Mouse (Mus musculus) NIH3T3 (cell line): ENCODE measurements around the gene Ttc37.

ENCODE experiments used
- DNase-seq: peaks from one replicate; pipeline ENCODE4 v3.0.0-alpha.2; 2012; ENCODE audit warnings: low read depth

Gene Ttc37

GRCm38 (mm10) chr13:76098493-76099303, at the start of gene Ttc37, which contains the start of gene Arsk:
Gene Ttc37, plus strand, starts transcription at chr13:76098734.
Gene Arsk, minus strand, starts transcription at chr13:76098660.
- peak; percentile 97 for DNase-seq

GRCm38 (mm10) chr13:76055391-76056232, 42.9 kb upstream of the Ttc37 start:
- DNase-seq: no peak

- no peak for DNase-seq
Observed at GRCm38 (mm10) chr13:76056261-76056724, 42.2 kb upstream of the Ttc37 start.

- DNase-seq: no peak
Observed at GRCm38 (mm10) chr13:76056896-76057266, 41.7 kb upstream of the Ttc37 start, which contains the start of gene Gpr150. Gene Gpr150, minus strand, starts transcription at chr13:76056996.

GRCm38 (mm10) chr13:76057267-76058069, 41.1 kb upstream of the Ttc37 start:
- DNase-seq: no peak

- no peak for DNase-seq
Observed at GRCm38 (mm10) chr13:76059591-76059990, 38.9 kb upstream of the Ttc37 start.

- no peak for DNase-seq
Observed at GRCm38 (mm10) chr13:76062126-76062525, 36.4 kb upstream of the Ttc37 start.

- no peak for DNase-seq
Observed at GRCm38 (mm10) chr13:76062569-76062968, 36.0 kb upstream of the Ttc37 start.

GRCm38 (mm10) chr13:76063548-76063947, 35.0 kb upstream of the Ttc37 start:
- DNase-seq: no peak

- peak; percentile 7 for DNase-seq
Observed at GRCm38 (mm10) chr13:76064363-76064945, 34.1 kb upstream of the Ttc37 start.

- DNase-seq: no peak
Observed at GRCm38 (mm10) chr13:76074323-76074722, 24.2 kb upstream of the Ttc37 start.

- no peak for DNase-seq
Observed at GRCm38 (mm10) chr13:76098116-76098492, 430 bp upstream of the Ttc37 start.

GRCm38 (mm10) chr13:76101989-76102388, 3.5 kb downstream of the Ttc37 start:
- DNase-seq: peak; percentile 68

- no peak for DNase-seq
Observed at GRCm38 (mm10) chr13:76109069-76109824, 10.7 kb downstream of the Ttc37 start.

- DNase-seq: no peak
Observed at GRCm38 (mm10) chr13:76128799-76129198, 30.3 kb downstream of the Ttc37 start.

GRCm38 (mm10) chr13:76132415-76132814, 33.9 kb downstream of the Ttc37 start:
- no peak for DNase-seq

- no peak for DNase-seq
Observed at GRCm38 (mm10) chr13:76138862-76139261, 40.3 kb downstream of the Ttc37 start.

- DNase-seq: no peak
Observed at GRCm38 (mm10) chr13:76141117-76141808, 42.7 kb downstream of the Ttc37 start.

GRCm38 (mm10) chr13:76150483-76150882, 51.9 kb downstream of the Ttc37 start:
- DNase-seq: no peak

- DNase-seq: no peak
Observed at GRCm38 (mm10) chr13:76157099-76157498, 58.6 kb downstream of the Ttc37 start.
